Mouse (Mus musculus) heart, postnatal 4 days (tissue): ENCODE data around the gene S100a11. TPM values are rescaled to one million over a fixed set of nuclear protein-coding genes. Genes with fewer than 3 reads are reported as not detected.
"Not testable (repeated sequence)": the region's sequence is repeated elsewhere in the genome, so short reads cannot be mapped to it uniquely, and the experiment has no call there.

Source experiments
- DNase-seq: peaks from one replicate; pipeline ENCODE4 v3.0.0; 2021
- total RNA-seq, 2 experiments: library from RNA; stranded (reverse); gene quantifications; 2 replicates each; pipeline ENCODE4 v1.2.3; 2021

The S100a11 gene
- total RNA-seq, 2 experiments from 2014 or later = 243 to 300 TPM

- peak; percentile 82 for DNase-seq
Observed at GRCm38 (mm10) chr3:93522611-93523010, 2.3 kb downstream of the S100a11 start.

- no peak for DNase-seq
Observed at GRCm38 (mm10) chr3:93527300-93527699, 7.0 kb downstream of the S100a11 start.

GRCm38 (mm10) chr3:93528807-93529206 is 8.5 kb downstream of the S100a11 start:
- DNase-seq = no peak

- peak; percentile 82 for DNase-seq
Observed at GRCm38 (mm10) chr3:93537068-93537576, 16.8 kb downstream of the S100a11 start.

DNA sequence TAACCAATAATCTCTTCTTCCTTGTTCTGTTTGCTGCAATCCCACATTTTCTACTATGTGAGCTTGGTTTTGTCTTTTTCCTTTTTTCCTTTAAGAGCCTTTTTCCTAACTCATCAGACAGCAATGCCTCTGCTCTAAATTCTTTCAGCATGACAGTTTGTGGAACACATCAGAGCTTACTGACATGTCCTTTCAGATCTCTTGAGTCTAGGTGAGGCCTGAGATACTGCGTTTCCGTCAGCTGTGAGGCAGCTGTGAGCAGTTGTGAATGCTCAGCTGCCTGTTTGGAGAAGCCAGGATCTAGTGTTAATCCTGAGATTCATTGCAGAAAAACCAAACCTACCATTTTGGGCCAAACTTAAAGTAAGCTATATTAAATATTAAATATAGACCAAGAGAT is 18.2 kb downstream of the S100a11 start:
- DNase-seq = no peak

DNA sequence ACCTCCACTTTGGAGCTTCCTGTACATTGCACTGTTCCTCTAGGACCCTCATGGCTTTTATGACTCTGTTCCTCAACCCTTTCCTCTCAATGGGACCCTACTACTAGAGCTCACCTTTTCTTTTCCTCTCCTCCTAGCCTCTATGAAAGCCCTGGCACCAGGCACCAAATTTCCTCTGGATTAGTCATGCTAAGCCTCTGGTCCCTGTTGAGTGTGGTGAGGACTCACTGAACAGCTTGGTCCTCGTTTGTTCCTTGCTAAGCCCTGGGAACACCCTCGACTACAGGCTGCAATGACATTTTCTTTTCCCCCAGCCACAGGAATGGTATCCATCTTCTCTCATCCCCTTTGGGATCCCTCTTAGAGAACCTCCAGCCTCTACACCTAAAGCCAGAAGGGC is 21.2 kb downstream of the S100a11 start:
- no peak for DNase-seq

- not testable (repeated sequence) for DNase-seq
Observed at GRCm38 (mm10) chr3:93544170-93544569, 23.9 kb downstream of the S100a11 start.

- DNase-seq = peak; percentile 91
Observed at GRCm38 (mm10) chr3:93547099-93547648, 26.9 kb downstream of the S100a11 start.

DNA sequence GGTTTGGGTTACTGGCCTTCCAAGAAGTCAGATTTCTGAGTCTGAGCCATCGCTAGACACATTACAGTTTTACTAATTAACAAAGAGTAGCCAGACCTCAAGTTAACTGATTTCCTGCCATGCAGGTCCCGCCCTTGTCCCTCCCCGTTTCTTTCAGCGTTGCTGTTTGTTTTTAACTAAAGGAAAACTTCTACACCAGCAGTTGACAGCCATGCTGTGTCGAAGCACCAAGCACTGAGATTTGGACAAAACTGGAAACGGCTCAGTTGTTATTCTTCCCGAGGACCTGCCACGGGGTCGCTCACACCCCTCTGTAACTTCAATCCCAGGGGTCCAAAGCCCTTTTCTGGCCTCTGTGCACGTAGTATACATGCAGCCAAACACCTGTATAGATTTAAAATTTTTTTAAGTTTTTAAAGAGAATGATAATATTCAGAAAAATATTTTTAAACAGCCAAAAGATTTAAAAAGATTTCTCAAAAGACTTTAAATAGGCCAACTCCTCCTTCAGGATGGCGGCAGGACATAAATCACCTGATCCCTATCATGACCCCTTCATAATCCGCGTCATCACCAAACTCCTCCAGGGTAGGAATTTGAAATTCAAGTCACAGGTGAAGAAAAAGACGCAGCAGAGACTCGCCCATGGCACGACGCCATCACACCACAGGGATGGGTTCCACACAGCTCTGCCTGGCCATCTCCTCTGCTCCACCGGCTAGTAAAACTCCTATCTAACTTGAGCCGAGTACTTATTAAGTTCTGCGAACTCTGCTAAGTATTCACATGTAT is 27.7 kb downstream of the S100a11 start:
- DNase-seq = no peak

GRCm38 (mm10) chr3:93548541-93549266 is 28.4 kb downstream of the S100a11 start:
- DNase-seq = no peak

GRCm38 (mm10) chr3:93549986-93550385 is 29.7 kb downstream of the S100a11 start:
- DNase-seq = no peak

GRCm38 (mm10) chr3:93551950-93552901 is 31.9 kb downstream of the S100a11 start:
- DNase-seq = no peak

GRCm38 (mm10) chr3:93553311-93553710 is 33.0 kb downstream of the S100a11 start:
- DNase-seq = no peak

DNA sequence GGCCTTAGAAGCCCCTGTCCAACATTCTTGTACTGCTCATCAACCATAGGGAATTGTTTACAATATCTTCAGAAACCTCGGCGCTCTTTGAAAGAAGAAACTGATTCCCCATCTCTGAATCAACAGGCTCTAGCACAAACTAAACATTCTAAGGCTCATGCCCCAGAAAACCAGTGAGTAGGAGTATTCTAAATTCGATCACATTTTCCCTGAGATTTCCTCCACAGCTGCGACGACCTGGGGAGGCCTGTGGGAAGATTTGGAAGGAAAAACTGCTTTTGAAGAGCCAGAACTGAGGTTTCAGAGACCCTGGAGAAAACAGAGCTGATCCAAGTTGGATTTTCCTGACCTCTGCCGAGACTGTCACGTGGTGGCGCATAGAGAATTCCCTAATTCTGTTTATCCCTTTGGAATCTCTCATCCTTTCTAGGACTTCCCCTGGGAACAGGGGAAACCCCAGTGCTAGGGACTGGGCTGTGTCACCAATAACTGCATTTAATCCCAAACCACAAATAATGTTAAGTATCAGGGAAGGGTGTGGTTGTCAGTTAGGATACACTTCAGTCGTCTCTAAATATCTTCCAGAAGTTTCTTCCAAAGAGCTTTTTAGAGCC is 33.6 kb downstream of the S100a11 start:
- DNase-seq = no peak

GRCm38 (mm10) chr3:93554379-93554980 is 34.2 kb downstream of the S100a11 start:
- DNase-seq = peak; percentile 31

GRCm38 (mm10) chr3:93554981-93555877 is 34.9 kb downstream of the S100a11 start, which contains the start of gene S100a10:
Gene S100a10 (plus strand): TSS chr3:93555080.
- peak; percentile 74 for DNase-seq

DNA sequence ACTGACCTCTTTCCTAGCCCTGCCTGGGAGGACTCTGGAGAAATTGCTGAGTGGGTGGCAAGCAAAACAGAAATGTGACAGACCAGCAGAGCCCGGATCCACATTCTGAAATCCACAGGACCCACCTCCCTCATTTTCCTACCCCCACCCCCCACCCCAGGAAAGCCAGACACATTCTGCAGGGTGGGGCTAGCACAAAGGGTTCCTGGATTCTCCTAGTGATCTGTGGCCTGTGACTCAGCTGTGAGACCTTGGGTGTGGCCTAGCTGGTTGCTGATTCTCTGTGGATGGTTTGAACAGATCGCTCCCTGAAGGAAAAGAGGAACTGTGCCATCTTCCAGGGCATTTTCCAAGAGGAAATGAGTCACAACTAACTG is 35.6 kb downstream of the S100a11 start:
- DNase-seq = peak; percentile 43

- no peak for DNase-seq
Observed at GRCm38 (mm10) chr3:93556599-93556998, 36.3 kb downstream of the S100a11 start.

DNA sequence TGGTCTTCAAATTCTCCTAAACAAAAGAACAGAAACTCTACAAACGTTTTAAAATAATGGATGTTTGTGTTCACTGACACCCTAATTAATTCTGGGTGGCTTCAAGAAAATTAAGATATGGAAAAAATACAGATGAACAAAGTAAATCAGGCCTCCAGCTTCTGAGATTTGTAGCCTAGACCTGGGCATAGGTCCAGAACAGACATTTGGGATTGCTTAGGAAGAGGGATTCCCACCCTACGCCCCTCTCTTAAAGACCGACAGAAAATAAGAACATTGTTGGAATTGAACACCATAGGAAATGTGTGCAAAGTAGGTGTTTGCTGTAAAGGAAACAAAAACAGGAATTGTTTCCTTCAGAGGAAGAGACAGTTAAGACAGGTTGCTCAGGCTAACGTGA is 37.2 kb downstream of the S100a11 start:
- no peak for DNase-seq

DNA sequence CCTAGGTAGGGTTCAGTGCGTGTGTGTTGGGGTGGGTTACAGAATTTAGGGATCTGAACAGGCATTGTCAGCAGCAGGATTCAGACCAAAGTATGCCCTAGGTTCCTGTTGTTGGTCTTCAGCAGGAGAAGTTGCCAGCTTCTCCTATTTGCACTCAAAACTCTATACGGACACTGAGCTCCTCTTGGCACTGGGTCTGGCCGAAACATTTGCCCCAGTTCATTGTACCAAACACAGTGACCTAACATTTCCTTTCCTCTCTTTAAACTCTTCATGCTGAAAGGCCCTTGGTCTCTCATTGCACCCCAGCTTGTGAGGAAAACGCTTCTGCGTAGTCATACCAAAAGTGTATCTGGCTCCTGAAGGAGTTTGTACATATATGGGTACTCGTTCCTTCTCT is 39.7 kb downstream of the S100a11 start:
- no peak for DNase-seq
